8 mouse cellular contexts compared by ENCODE assay signal in the genomic region with DNA sequence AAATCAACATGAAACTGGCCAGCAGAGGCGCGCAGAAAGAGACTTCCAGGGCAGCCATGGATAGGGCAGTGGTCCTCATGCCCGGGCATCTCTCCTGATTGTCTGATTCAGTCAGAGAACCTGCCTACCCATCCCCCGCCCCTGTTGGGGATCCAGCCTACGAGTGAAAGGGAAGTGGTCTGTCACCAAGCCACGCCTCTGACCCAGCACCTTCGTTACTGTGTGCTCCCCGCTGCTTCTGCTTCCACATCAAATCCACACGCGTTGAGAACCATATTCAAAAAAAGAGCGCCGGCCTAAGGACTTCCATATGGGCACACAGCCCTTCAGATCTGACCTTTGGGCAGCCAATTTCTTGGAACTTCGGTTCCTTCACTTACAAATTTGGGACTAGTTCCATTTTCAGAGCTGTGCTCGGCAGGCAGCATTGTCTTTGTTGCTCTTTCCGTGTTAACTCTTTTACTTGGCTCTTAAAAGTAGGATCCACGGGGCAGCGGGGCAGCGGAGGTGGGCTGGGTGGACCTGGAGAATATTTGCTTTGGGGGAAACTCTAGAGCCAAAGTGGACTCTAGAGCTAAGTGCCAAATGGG.
DNase-seq lines count a peak whose midpoint lies in the region; ATAC-seq and TF ChIP-seq lines count a peak whose summit lies in the region.

No protein-coding gene starts in this region.

- peak overlapping the region; percentile 9; the same call in 1 of the 2 replicates for H3K4me3 ChIP-seq in embryonic facial prominence, embryonic 14.5 days (ENCODE audit: low read depth, low read length)
- H3K4me3 ChIP-seq in hindbrain, postnatal 0 days (ENCODE audit: low read length), result no peak overlapping the region

- no peaks in the 10 kb centered on the region for H3K36me3 ChIP-seq in embryonic facial prominence, embryonic 14.5 days (ENCODE audit: control insufficient read depth, insufficient read depth, low read length)
- no peaks in the 10 kb centered on the region for H3K36me3 ChIP-seq in hindbrain, postnatal 0 days (ENCODE audit: insufficient read depth, low read length)

- H3K27me3 ChIP-seq in embryonic facial prominence, embryonic 14.5 days (replicated peaks; ENCODE audit: control insufficient read depth, insufficient read depth, low read length), result no peaks in the 10 kb centered on the region
- H3K27me3 ChIP-seq in hindbrain, postnatal 0 days (ENCODE audit: insufficient read depth, low read length), result no peaks in the 10 kb centered on the region

- WGBS in embryonic facial prominence, embryonic 14.5 days, result 14% methylated on average over 18 of the region's 18 CpGs
- 19% methylated on average over 18 of the region's 18 CpGs for WGBS in hindbrain, postnatal 0 days

- no peak for TF ChIP-seq CTCF in hindbrain, postnatal 0 days (IDR thresholded peaks at IDR 0.05; ENCODE audit: low read depth)

- peak overlapping the region; percentile 24; the same call in 1 of the 2 replicates for H3K27ac ChIP-seq in embryonic facial prominence, embryonic 14.5 days (replicated peaks; ENCODE audit: low read depth, low read length)
- H3K27ac ChIP-seq in hindbrain, postnatal 0 days, result no peak overlapping the region

- no peaks in the 10 kb centered on the region for H3K9me3 ChIP-seq in embryonic facial prominence, embryonic 14.5 days (ENCODE audit: control insufficient read depth, low read length)
- H3K9me3 ChIP-seq in hindbrain, postnatal 0 days (ENCODE audit: low read length), result no peaks in the 10 kb centered on the region

- DNase-seq in 416B (ENCODE audit: low read depth), result peak; percentile 69
- DNase-seq in embryonic facial prominence, embryonic 14.5 days (ENCODE audit: low spot score), result peak; percentile 53
- peak; percentile 24 for DNase-seq in hindbrain, postnatal 0 days (ENCODE audit: low spot score)
- DNase-seq in lung, postnatal 36 days, result peak; percentile 77
- DNase-seq in spleen, postnatal 14 days (ENCODE audit: low spot score in 2 of 2), result peak; percentile 51 to 65
- no peak for DNase-seq in right cerebral cortex, adult 18-20 months
- DNase-seq in urinary bladder, postnatal 14 days (ENCODE audit: low spot score), result no peak

- peak; percentile 83 for ATAC-seq in CD4-positive, CD25-positive, alpha-beta regulatory T cell, adult 4 months
- no peak for ATAC-seq in embryonic facial prominence, embryonic 14.5 days (ENCODE audit: low read depth)
- ATAC-seq in hindbrain, postnatal 0 days, result peak; percentile 48; the same call in 1 of the 2 replicates

- H3K9ac ChIP-seq in embryonic facial prominence, embryonic 14.5 days (ENCODE audit: low read depth, low read length), result peak overlapping the region; percentile 28; the same call in 1 of the 2 replicates
- no peak overlapping the region for H3K9ac ChIP-seq in hindbrain, postnatal 0 days (replicated peaks; ENCODE audit: low read length)

- peaks cover 16% of the 10 kb centered on the region for H3K4me1 ChIP-seq in embryonic facial prominence, embryonic 14.5 days (ENCODE audit: control insufficient read depth, insufficient read depth, low read length)
- H3K4me1 ChIP-seq in hindbrain, postnatal 0 days (ENCODE audit: insufficient read depth, low read length), result no peaks in the 10 kb centered on the region

- peak overlapping the region; percentile 40 for H3K4me2 ChIP-seq in embryonic facial prominence, embryonic 14.5 days (ENCODE audit: low read depth, low read length)
- peak overlapping the region; percentile 38 for H3K4me2 ChIP-seq in hindbrain, postnatal 0 days (ENCODE audit: low read depth, low read length)

Comparison
In these comparisons a context has a peak if more than half of its experiments do, and no peak if none do; other contexts are left out.
1. DNase-seq: peak in 416B (single experiment), embryonic facial prominence, embryonic 14.5 days (single experiment), hindbrain, postnatal 0 days (single experiment), lung, postnatal 36 days (single experiment) and spleen, postnatal 14 days (2 of 2); none in right cerebral cortex, adult 18-20 months (single experiment) and urinary bladder, postnatal 14 days (single experiment).